Mouse (Mus musculus) ovary, postnatal 14 days (tissue): ENCODE measurements around the gene Ppard.

Source experiments
- DNase-seq: peaks from one replicate; pipeline ENCODE4 v3.0.0; 2022; ENCODE audit warnings: low spot score

The Ppard gene

GRCm38 (mm10) chr17:28341091-28341490, 108.6 kb downstream of the Ppard start:
- DNase-seq: peak; percentile 92

DNA sequence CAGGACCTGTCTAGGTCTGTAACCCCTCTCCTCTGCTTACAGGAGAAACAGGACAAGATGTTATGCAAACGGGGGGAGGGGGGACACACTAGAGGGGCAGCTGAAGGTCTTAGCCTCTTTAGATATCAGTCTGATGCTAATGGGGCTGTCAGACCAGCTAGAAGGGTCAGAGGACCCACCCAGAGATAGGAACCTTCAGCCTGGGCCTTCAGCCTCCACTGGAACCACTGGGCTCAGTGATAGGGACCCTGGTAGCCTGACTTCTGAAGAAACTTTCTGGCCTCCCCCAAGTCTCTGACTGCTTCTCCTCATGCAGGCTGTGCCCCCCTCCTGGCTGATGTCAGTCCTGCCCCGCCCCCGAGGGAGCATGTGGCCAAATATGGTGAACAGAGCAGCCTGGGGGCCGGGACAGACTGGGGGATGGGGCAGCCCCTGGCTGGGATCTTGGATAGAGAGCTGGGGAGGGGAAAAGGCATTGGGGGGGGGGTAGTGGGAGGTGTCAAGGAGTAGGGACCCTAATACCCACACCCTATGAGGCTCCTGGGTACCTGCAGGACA, 111.6 kb downstream of the Ppard start:
- no peak for DNase-seq

GRCm38 (mm10) chr17:28344670-28345069, 112.2 kb downstream of the Ppard start:
- no peak for DNase-seq

DNA sequence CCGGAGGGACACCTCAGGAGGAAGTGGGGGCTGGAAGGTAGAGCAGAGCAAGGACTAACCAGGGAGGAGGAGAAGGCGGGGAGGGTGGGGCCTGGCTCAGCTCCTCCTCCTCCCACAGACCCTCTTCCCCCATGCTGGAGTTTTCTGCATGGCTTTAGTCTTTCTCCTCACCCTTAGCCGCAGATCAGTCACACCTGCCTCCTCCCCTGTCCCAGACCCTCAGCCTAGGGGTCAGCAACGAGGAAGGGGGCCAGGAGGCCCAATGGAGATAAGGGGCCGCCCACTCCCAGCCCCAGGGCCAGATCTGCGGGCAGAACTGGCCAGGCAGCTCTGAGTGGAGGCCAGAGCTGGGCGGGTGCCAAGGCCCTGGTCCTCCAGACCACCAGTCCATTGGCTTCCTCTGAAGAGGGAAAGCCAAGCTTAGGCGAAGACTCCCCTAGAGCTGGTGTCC, 112.8 kb downstream of the Ppard start:
- DNase-seq: no peak

- no peak for DNase-seq
Measured at GRCm38 (mm10) chr17:28345882-28346281, 113.4 kb downstream of the Ppard start.

DNA sequence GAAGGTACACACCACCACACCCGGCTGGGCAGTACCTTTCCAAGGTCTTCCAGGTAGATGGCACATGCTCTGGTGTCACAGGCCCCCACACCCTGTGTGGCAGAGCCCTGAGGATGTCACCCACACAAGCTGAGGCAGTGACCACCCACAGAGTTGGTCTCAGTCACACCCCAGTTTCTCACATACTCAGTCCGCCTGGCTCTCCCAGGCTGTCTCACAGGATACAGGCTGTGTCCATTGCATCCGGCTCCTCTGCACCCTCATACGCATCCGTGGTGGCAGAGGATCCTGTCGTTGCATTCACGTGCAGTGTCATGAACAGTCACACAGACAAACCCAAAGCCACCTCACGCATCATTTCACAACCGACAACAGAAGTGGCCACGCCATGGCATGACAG, 114.8 kb downstream of the Ppard start:
- DNase-seq: no peak

GRCm38 (mm10) chr17:28348211-28348610, 115.7 kb downstream of the Ppard start:
- no peak for DNase-seq

DNA sequence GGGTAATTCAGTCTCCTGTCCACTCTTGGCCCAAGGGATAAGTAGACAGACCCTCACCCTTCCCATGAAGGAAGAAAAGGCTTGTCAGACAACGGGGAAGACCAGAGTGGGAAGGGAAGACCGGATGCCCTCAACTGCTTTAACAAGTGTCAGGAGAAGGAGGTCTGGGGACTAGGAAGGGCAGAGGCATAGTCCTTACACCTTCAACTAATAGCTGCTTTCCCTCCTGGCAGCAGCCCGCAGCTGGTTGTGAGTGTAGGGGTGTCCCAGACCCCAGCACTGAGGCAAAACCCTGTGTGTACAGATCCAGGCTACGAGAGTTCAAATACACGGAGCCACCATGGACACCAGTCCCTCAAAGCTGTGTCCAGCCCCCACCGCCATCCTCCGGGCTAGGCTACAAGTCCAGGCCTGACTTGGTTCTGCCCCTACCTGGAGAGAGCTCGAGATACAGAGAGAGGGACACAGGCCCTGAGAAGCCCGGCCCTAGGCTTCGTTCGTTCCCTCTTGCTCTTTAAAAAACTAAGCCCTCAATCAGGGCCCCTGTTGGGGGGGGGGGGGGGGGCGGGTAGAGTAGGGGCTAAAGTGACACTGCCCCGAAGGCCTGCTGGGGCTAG, 116.9 kb downstream of the Ppard start:
- DNase-seq: no peak

DNA sequence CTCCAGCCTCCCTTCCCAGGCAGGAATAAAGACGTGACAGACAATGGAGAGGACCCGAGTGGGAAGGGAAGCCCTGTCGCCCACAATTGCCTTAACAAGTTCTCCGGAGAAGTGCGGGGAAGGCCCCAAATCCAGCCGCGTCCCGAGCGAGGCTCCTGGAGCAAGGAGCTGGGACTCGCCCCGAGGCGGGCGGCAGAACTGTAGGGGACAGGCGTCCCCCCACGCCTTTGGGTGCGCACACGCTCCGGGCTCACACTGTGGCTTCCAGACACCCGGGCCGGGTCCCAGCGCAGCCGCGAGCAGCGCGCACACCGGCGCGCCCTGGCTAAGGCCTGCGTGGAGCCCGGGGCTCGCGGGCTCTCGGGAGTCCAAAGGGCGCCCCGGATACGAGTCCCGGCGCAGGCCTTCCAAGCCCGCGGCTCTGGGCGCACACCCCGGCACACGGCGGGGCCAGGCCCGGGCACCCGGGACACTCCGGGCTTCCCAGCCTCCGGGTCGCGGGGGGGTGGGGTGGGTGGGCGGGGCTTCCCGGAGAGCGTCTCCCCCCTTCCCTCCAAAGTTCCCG, 117.5 kb downstream of the Ppard start:
- no peak for DNase-seq

GRCm38 (mm10) chr17:28350466-28351352, 118.2 kb downstream of the Ppard start, which contains the start of gene Tead3:
Gene Tead3 (minus strand): TSS chr17:28350817.
- peak; percentile 74 for DNase-seq
